Mouse (Mus musculus): ENCODE data around the gene Padi6. TPM values are rescaled to one million over a fixed set of nuclear protein-coding genes. Genes with fewer than 3 reads are reported as not detected.
A peak's percentile ranks its signal among the peaks of the same experiment; 100 is the strongest.

Padi6 gene
- total RNA-seq, 2 experiments from 2014 or later = not detected

GRCm38 (mm10) chr4:140711360-140711759 is 31.1 kb downstream of the Padi6 start:
- DNase-seq (ENCODE audit: low spot score in 2 of 2) = no peak
- TF ChIP-seq CTCF (conservative IDR thresholded peaks at IDR 0.05) = no peak
- Histone ChIP-seq H3K27ac (no peak overlapping the region), H3K4me3 (no peak overlapping the region)

- DNase-seq (ENCODE audit: low spot score in 2 of 2) = no peak
- Histone ChIP-seq H3K27ac (no peak overlapping the region), H3K4me3 (no peak overlapping the region)
- TF ChIP-seq CTCF (conservative IDR thresholded peaks at IDR 0.05) = no peak
Measured at GRCm38 (mm10) chr4:140710781-140711180, 31.7 kb downstream of the Padi6 start.

GRCm38 (mm10) chr4:140709617-140710016 is 32.8 kb downstream of the Padi6 start:
- DNase-seq (ENCODE audit: low spot score in 2 of 2) = no peak
- Histone ChIP-seq H3K4me3 (no peak overlapping the region), H3K27ac (no peak overlapping the region)
- TF ChIP-seq CTCF (conservative IDR thresholded peaks at IDR 0.05) = no peak

GRCm38 (mm10) chr4:140709111-140709510 is 33.3 kb downstream of the Padi6 start:
- 0 out of 2 replicates have a peak overlapping the region, but pooled peaks have one; percentile 14 for H3K27ac ChIP-seq
- H3K4me3 ChIP-seq = no peak overlapping the region
- no peak for TF ChIP-seq CTCF (conservative IDR thresholded peaks at IDR 0.05)
- no peak for DNase-seq (ENCODE audit: low spot score in 2 of 2)

- no peak for DNase-seq (ENCODE audit: low spot score in 2 of 2)
- no peak overlapping the region for H3K4me3 ChIP-seq
Measured at GRCm38 (mm10) chr4:140708297-140708927, 34.0 kb downstream of the Padi6 start.

GRCm38 (mm10) chr4:140707615-140708014 is 34.8 kb downstream of the Padi6 start:
- Histone ChIP-seq H3K27ac (no peak overlapping the region), H3K4me3 (no peak overlapping the region)
- TF ChIP-seq CTCF (conservative IDR thresholded peaks at IDR 0.05) = no peak
- DNase-seq (ENCODE audit: low spot score in 2 of 2) = no peak

More at GRCm38 (mm10) chr4:140708297-140708927, 34.0 kb downstream of the Padi6 start:
- 0 out of 2 replicates have a peak overlapping the region, but pooled peaks have one; percentile 14 for H3K27ac ChIP-seq
- no peak for TF ChIP-seq CTCF (conservative IDR thresholded peaks at IDR 0.05)

- Histone ChIP-seq H3K4me3 (no peak overlapping the region), H3K27ac (no peak overlapping the region; the same call in 1 of the 2 replicates)
- no peak for DNase-seq (ENCODE audit: low spot score in 2 of 2)
Measured at GRCm38 (mm10) chr4:140704166-140704565, 38.3 kb downstream of the Padi6 start.

GRCm38 (mm10) chr4:140703636-140704035 is 38.8 kb downstream of the Padi6 start:
- Histone ChIP-seq H3K27ac (no peak overlapping the region; the same call in 1 of the 2 replicates), H3K4me3 (peak overlapping the region; percentile 53)
- no peak for TF ChIP-seq CTCF (conservative IDR thresholded peaks at IDR 0.05)
- no peak for DNase-seq (ENCODE audit: low spot score in 2 of 2)

More at GRCm38 (mm10) chr4:140704166-140704565, 38.3 kb downstream of the Padi6 start:
- TF ChIP-seq CTCF (conservative IDR thresholded peaks at IDR 0.05) = no peak

- peak overlapping the region; percentile 94 for H3K27ac ChIP-seq
- H3K4me3 ChIP-seq = peak overlapping the region; percentile 53
- TF ChIP-seq CTCF (conservative IDR thresholded peaks at IDR 0.05) = no peak
Measured at GRCm38 (mm10) chr4:140702611-140703327, 39.7 kb downstream of the Padi6 start.

GRCm38 (mm10) chr4:140701716-140702561 is 40.5 kb downstream of the Padi6 start:
- Histone ChIP-seq H3K4me3 (peak overlapping the region; percentile 53), H3K27ac (peak overlapping the region; percentile 94)
- TF ChIP-seq CTCF (conservative IDR thresholded peaks at IDR 0.05) = no peak
- DNase-seq (ENCODE audit: low spot score in 2 of 2) = peak in 1 of 2 experiments; percentile 43

More at GRCm38 (mm10) chr4:140702611-140703327, 39.7 kb downstream of the Padi6 start:
- DNase-seq (ENCODE audit: low spot score in 2 of 2) = peak in 1 of 2 experiments; percentile 81

- H3K4me3 ChIP-seq = peak overlapping the region; percentile 58
- peak; percentile 50 for TF ChIP-seq CTCF (conservative IDR thresholded peaks at IDR 0.05)
- H3K27ac ChIP-seq = peak overlapping the region; percentile 94
- DNase-seq (ENCODE audit: low spot score in 2 of 2) = peak in 1 of 2 experiments; percentile 79
Measured at GRCm38 (mm10) chr4:140701049-140701715, 41.3 kb downstream of the Padi6 start.
